Mouse (Mus musculus) embryonic fibroblast, embryonic 13.5 days (primary cell): ENCODE measurements around the gene Taf11. TPM values are rescaled to one million over a fixed set of nuclear protein-coding genes. Genes with fewer than 3 reads are reported as not detected.
A peak's percentile ranks its signal among the peaks of the same experiment; 100 is the strongest.

Experiments used
- H3K27ac ChIP-seq: 2 replicates; pipeline ENCODE4 v1.5.1; 2012; ENCODE audit warnings: low read length, control low read depth, inconsistent platforms; ENCODE audit not compliant: insufficient read depth
- H3K4me1 ChIP-seq: 2 replicates; pipeline ENCODE4 v1.6.1; 2011; ENCODE audit warnings: low read length; ENCODE audit not compliant: control insufficient read depth, insufficient read depth
- H3K4me3 ChIP-seq: 2 replicates; pipeline ENCODE4 v1.5.1; 2011; ENCODE audit warnings: mild to moderate bottlenecking, control low read depth, low read length; ENCODE audit not compliant: insufficient read depth
- CTCF ChIP-seq: IDR thresholded peaks from 2 replicates; pipeline ENCODE4 v1.5.1; 2011; ENCODE audit warnings: mild to moderate bottlenecking, control low read depth, low read length, moderate library complexity, borderline replicate concordance; ENCODE audit not compliant: insufficient read depth
- POLR2A ChIP-seq: IDR thresholded peaks from 2 replicates; pipeline ENCODE4 v1.6.1; 2011; ENCODE audit warnings: low read depth, mild to moderate bottlenecking, control low read depth, low read length, moderate library complexity
- polyA plus RNA-seq: library from polyadenylated mRNA; stranded (reverse); fragments of >200 nt; gene quantifications from 2 replicates; pipeline ENCODE4 v1.2.4, GENCODE M21; 2011; ENCODE audit warnings: low read depth; ENCODE audit not compliant: missing spikeins, insufficient read length

Gene Taf11
- polyA plus RNA-seq, 1 experiment = 39.5 TPM

GRCm38 (mm10) chr17:27883994-27884393 lies 25.6 kb downstream of the Taf11 start:
- Histone ChIP-seq H3K4me3 (no peak overlapping the region), H3K4me1 (no peaks in the 10 kb centered on the region), H3K27ac (no peak overlapping the region)
- no peak for TF ChIP-seq POLR2A
- TF ChIP-seq CTCF = no peak

- Histone ChIP-seq H3K4me1 (no peaks in the 10 kb centered on the region), H3K4me3 (no peak overlapping the region), H3K27ac (no peak overlapping the region)
- TF ChIP-seq POLR2A (no peak), CTCF (no peak)
Observed at GRCm38 (mm10) chr17:27883129-27883528, 26.5 kb downstream of the Taf11 start.

GRCm38 (mm10) chr17:27881518-27881917 lies 28.1 kb downstream of the Taf11 start:
- Histone ChIP-seq H3K4me1 (no peaks in the 10 kb centered on the region), H3K27ac (no peak overlapping the region), H3K4me3 (no peak overlapping the region)
- peak; percentile 40; the same call in 1 of the 2 replicates for TF ChIP-seq CTCF
- TF ChIP-seq POLR2A = no peak

DNA sequence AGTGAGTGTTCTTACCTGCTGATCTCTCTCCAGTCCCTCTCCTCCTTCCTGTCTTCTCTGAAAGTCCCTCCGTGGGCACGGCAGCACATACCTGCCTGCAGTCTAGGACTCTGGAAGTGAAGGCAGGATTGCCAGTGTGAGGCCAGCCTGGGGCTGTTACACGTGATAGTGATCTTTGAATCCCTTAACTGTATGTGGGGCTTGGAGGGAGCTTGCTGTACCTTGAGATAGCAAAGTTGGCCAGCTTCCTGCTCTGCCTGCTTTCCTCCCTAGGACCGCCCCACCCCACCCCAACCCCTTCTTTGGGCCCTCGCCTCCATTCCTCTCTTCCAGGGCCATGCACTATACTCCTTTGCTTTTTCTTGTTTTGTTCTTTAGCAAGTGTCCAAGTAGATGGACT lies 35.1 kb downstream of the Taf11 start:
- H3K4me1 ChIP-seq = peaks cover 8% of the 10 kb centered on the region
- no peak overlapping the region for H3K27ac ChIP-seq
- H3K4me3 ChIP-seq = no peak overlapping the region
- TF ChIP-seq POLR2A (no peak), CTCF (no peak)

DNA sequence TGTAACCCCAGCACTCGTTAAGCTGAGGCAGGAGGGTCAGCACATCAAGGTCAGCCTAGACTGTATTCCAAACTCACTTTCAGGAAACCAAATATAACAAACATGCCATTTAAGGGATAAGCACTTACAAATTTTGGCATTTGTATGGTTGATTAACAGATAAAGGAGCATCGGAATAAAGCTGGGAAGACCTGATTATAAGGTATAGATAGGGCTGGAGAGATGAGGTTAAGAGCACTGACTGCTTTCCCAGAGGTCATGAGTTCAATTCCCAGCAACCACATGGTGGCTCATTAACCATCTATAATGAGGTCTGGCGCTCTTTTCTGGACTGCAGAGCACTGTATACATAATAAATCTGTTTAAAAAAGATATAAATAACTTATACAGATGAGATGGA lies 36.1 kb downstream of the Taf11 start:
- TF ChIP-seq CTCF (no peak), POLR2A (no peak)
- H3K4me3 ChIP-seq = no peak overlapping the region
- H3K4me1 ChIP-seq = peaks cover 8% of the 10 kb centered on the region
- no peak overlapping the region for H3K27ac ChIP-seq

GRCm38 (mm10) chr17:27871851-27872250 lies 37.8 kb downstream of the Taf11 start:
- Histone ChIP-seq H3K4me1 (peaks cover 8% of the 10 kb centered on the region), H3K4me3 (no peak overlapping the region)
- TF ChIP-seq POLR2A = no peak
- no peak for TF ChIP-seq CTCF

DNA sequence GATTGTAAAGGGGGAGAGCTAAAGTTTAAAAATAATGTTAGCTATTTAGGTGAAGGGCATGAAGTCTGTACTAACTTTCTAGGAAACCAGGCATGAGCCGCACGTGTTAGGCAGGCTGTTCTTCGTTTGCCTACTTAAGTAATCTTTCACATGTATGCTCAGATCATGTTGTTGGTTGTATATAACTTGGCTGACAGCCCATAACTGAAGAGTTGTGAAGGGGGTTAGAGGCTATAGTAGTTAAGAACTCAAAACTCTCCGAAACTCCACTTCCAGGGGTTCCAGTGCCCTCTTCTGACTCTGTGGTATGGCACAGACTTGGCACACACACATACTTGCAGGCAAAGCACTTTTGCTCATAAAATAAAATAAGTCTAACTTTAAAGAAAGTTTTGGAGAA lies 42.9 kb downstream of the Taf11 start:
- H3K27ac ChIP-seq = no peak overlapping the region
- TF ChIP-seq POLR2A (no peak), CTCF (no peak)
- H3K4me1 ChIP-seq = no peaks in the 10 kb centered on the region; the same call in 1 of the 2 replicates
- H3K4me3 ChIP-seq = no peak overlapping the region

More at GRCm38 (mm10) chr17:27871851-27872250, 37.8 kb downstream of the Taf11 start:
- H3K27ac ChIP-seq = no peak overlapping the region

DNA sequence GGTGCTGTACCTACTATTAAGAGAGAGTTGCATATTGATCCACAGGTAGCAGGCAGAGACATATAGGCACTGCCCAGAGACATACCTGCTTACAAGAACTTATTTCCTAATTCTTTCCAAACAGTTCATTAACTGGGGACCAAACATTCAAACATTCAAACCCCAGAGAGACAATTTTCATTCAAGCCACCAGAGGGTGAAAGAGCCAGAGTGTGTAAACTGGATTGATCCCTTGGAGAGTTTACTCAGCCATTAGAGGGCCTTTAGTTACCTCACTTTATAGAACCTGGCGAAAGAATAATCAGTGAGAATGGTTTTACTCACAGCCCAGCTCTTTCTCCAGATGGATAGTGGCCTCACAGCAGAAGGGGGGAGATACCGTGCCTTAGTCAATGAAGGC lies 44.2 kb downstream of the Taf11 start:
- TF ChIP-seq POLR2A = no peak
- TF ChIP-seq CTCF = no peak
- H3K27ac ChIP-seq = no peak overlapping the region
- no peak overlapping the region for H3K4me3 ChIP-seq
- no peaks in the 10 kb centered on the region for H3K4me1 ChIP-seq

DNA sequence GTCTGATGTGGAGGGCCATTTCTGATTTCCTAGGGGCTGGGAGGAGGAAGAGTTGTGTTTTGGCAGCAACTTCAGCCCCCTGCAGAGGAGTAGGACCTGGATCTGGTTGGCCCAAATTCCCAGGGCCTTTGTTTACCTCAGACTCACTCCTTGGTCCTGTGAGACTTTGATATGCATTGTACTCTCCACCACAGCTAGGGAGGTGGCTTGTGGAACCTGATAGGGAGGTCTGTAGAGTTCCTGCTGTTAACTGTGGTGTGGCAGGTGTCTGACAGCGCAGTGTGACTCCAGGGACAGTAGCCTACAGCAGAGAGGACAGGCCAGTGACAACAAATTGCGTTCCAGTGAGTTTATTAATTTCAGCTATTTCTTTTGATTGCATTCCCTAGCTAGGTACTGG lies 50.5 kb downstream of the Taf11 start:
- TF ChIP-seq POLR2A = no peak
- no peak for TF ChIP-seq CTCF
- no peak overlapping the region for H3K27ac ChIP-seq
- peaks cover 6% of the 10 kb centered on the region; the same call in 1 of the 2 replicates for H3K4me1 ChIP-seq
- H3K4me3 ChIP-seq = no peak overlapping the region

DNA sequence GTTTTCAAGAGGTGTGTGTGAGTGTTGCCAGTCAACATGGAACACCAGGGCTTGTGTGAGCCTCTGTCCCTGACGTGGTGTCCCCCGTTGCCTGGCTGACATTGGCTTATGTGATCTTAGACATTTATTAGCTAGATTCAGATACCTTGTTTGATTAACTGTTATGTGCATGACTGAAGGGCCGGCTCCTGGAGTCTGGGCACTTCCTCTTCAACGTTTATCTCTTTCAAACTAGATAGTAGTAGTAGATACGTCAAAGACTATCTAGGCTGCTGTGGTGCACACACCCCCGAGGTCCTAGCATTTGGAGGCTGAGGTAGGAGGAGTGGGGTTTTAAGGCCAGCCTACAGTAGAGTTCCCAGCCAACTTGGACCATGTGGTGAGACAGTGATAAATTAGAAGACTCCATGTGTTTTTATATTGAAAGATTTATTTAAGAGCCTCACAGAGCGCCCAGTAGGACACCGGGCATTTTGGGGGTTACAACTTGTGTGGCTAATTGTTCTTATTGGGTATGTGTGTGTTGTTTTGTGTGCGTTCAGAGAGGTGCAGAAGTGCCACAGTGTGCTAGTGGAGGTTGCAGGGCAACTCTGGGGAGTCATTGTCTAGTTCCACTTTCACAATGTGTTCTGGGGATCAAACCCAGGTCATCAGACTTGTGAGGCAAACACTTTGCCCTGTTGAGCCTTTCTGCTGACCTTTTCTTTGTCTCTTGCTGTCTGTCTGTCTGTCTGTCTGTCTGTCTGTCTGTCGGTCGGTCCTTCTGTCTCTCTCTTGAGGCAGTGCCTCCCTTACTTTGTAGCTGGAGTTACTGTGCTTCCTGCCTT lies 51.8 kb downstream of the Taf11 start:
- peaks cover 6% of the 10 kb centered on the region; the same call in 1 of the 2 replicates for H3K4me1 ChIP-seq
- TF ChIP-seq CTCF (no peak), POLR2A (no peak)
- peak overlapping the region; percentile 71 for H3K4me3 ChIP-seq
- H3K27ac ChIP-seq = no peak overlapping the region
